Mouse (Mus musculus) testis, postnatal 10 days (tissue): ENCODE measurements around the gene Ip6k1.

Experiments
- DNase-seq: peaks from one replicate; pipeline ENCODE4 v3.0.0; 2021; ENCODE audit warnings: low spot score

Gene Ip6k1

DNA sequence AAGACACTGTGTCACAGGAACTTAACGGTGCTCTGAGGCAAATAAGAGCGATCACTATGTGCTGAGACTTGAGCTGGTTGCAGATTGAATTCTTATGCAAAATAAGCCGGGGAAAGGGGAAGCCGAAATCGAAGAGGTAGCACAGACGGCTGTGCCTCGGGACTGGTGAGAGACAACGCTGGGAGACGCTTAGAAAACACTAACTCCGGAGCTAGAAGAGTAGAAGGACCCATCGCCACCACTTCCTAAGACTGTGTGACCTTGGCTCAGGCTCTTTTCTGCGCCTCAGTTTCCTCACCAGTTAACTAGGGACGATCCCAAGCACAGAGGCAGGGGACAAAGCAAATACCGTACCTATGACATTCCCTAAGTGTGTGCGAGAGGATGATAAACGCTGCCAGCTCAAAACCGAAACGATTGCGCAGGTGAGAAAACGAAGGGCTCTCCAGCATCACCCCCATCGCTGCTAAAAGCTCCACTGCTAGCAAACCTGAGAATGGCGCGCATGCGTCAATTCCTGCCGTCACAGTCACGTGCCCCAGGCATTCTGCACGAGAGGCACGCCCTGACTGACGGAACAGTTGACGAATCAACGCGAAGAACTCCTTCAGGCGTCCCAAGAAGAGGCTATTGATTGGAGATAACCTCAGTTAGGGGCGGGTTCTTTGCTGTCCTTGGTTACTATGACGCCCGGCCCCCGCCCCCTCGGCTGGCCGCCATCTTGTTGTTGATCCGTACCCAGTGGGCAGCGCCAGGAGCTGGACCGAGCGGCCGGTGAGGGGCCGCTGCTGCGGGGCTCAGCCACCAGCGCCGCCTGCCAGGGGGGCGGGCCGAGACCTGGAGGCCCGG, at the start of gene Ip6k1:
TSS of gene Ip6k1 (plus strand) at position 580 of the 849 bp plus-strand sequence.
- peak; percentile 100 for DNase-seq

DNA sequence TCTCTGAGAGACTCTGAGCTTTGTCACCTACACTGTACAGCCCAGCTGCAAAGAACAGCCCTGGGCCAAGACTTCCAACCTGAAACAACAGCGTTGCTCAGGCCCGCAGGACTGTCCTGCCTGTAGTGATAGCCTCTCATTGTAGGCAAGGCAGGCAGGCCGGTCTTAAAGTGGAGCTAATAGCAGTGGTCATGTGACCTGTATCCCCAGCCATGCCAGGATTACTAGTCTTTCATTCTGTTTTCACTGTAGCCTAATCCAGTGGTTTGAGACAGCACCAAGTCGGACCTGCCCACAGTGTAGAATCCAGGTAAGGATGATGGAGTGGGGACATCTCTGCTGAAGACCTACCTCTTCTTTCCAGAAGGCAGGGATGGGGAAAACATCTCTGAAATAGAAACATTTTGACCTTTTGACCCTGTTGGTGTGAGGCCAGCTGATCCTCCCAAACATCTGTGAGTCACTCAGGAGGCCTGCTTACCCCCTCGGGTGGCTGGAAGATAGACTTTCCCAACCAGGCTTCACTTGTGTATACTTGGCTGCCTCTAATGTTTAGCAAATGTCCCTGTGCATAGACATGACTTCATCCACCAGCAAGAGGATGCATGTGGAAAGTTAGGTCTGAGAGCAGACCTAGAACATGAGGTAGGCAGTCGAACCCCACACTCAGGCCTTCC, 46.5 kb upstream of the Ip6k1 start:
- DNase-seq, result no peak

DNA sequence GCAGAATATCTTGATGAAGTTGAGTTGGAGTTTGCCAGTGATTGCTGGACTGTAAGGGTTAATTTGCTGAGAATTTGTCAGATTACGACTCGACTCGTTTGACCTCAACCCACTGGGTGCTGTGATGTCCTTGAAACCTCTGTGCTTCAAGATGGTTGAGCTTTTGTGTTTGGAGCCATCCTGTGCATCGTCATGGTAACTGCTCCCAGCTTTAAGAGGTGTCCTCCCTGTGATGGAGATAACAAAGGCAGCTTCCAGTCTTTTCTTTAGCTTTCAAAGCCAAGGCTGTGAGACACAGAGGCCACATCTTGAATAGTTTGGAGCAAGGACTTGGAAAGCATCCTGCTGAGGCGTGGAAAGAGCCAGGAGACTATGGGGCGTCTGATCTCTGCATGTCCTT, 45.2 kb upstream of the Ip6k1 start:
- DNase-seq, result no peak

DNA sequence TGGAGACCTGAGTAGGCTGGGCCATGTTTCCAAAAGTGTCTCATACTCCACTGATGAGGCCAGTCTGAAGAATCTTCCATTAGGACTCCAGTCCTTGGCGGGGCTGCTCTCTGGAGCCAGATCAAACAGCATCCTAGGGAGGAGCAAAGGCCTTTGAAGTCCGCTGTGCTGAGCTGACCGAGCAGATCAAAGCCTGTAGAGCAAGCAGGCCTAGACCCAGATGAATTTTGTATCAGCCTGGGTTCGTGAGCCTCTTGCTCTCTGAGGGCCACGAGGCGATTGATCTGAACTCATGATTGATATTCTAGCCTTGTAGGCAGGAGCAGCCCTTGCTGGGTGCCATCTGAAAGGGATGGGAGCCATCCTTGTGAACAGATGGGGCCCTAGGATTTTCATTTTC, 42.4 kb upstream of the Ip6k1 start:
- DNase-seq, result no peak

DNA sequence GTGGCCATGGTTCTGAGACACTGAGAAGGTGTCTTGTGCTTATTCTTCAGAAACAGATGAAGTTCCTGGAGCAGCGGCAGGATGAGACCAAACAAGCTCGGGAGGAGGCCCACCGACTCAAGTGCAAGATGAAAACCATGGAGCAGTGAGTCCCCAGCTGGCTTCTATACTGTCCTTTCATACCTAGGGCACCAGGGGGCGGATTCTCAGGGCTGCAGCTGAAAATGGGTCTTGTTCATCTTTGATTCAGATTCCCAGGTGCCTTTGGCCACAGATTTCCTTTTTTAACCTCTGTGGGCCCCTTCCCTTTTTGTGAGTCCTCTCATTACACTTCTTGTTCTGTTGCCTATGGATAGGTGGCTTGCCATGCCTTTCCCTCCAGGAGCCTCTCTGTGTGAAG, 41.4 kb upstream of the Ip6k1 start:
- DNase-seq, result no peak

DNA sequence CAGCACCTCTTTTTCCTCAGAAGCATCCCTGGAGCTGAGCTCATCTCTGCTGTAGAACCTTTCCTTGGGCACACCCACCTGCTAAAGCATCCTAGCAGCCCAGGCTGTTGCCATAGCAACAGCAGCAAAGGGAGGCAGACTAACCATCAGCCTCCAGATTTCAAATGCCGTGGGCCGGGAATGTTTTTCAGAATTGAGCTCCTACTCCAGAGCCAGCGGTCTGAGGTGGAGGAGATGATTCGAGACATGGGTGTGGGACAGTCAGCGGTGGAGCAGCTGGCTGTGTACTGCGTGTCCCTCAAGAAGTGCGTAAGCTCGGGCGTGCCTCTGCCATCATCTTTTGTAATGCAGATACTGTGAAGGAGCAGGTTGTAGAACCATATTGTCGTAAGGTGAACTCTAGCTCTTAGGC, 40.9 kb upstream of the Ip6k1 start:
- no peak for DNase-seq

DNA sequence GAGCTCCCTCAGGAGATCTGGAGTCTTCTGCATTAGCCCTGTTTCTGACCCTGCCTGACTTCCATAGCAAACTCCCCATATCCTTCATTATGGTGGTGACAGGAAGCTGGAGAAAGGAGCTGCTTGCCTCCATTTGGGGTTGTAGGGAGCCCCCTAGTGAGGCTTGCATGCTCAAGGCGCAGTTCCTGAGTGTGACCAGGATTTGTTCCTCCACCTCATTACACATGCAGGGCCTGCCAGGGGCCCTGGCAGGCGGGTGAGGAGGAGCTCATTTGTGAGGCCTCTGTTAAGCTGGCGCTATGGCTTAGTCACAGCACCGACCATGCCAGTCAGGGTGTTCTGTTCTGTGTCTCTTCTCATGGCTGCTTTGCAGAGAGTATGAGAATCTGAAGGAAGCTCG, 40.4 kb upstream of the Ip6k1 start:
- no peak for DNase-seq

DNA sequence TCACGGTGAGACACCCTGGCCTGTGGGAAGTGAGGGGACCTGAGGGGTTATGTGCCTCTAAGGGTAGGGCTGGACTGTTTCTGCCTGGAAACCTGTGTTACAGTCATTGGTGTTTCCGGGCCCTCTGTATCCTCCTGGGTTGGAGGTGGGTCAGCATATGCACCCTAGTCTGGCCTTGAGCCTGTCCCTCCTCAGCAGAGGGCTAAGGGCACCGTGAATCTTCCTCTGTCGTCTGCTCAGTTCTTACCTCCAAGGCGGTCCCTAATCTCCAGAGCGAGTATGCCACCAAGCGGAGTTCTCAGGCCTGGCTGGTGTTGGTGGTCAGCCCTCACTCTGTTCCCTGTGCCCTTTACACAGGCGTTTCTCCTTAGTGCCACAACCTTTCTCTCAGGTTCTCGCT, 39.4 kb upstream of the Ip6k1 start:
- DNase-seq, result no peak

DNA sequence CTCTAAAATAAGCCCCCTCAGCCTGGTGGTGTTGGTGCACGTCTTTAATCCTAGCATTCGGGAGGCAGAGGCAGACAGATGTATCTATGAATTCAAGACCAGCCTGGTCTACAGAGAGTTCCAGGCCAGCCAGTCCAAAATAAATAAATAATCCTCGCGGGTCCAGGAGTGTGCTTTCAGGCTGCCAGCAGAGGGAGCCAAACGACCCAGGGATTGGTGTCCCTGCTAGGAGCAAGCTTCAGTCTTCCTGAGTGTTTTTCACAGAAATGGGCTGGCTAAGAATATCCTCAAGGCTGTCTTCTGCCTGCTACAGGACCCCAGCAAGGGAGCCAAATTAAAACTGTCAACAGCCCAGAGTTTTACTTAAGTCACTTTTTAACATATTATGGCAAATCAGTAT, 38.6 kb upstream of the Ip6k1 start:
- DNase-seq, result peak; percentile 94

DNA sequence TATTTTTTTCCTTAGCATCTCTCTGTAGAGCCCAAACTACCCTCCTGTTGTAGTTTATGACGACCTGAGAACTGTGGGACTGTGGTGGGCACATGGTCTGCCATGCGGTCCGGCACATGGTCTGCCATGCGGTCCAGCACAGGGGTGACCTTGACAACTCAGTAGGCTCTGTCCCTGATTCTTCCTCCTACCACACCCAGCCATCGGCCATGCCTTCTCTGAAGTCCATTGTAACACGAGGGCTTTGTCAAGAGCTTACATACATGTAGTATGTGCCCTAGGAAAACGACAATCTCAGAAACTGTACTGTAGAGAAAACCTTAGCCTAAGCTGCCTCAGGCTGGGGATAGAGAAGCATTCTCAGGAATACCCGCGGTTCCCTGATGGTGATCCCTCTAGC, 37.6 kb upstream of the Ip6k1 start:
- DNase-seq, result no peak

DNA sequence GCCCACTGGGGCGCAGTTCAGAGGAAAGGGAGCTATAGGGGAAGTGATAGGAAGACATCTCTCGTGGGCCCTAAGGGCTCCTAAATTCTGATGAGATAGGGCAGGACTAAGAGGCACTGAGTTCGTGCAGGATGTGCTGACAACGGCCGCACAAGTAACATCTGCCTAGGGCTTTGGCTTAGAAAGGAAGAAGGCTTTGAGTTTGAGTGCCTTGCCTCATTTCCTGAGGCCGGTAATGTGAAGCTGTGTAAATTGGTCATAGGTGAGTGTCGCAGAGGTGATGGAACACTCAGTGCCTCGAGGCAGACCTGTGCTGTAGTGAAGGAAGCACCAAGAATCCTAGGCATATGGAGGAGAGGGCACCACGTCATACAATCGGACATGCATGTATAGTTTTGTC, 35.6 kb upstream of the Ip6k1 start:
- no peak for DNase-seq

DNA sequence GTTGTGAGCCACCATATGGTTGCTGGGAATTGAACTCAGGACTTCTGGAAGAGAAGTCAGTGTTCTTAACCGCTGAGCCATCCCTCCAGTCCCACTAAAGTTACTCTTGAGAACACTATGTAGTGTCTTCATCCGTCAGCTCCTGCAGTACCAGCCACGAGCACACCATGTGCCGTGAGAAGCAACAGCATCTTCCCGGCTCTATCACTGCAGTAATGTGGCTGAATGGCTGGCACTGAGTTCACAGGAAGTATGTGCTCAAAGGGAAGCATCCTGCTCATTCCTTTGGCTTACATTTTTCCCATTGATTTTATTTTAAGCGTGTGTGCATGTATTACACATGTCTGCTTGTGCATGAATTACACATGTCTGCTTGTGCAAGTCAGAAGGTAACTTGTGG, 34.9 kb upstream of the Ip6k1 start:
- no peak for DNase-seq

DNA sequence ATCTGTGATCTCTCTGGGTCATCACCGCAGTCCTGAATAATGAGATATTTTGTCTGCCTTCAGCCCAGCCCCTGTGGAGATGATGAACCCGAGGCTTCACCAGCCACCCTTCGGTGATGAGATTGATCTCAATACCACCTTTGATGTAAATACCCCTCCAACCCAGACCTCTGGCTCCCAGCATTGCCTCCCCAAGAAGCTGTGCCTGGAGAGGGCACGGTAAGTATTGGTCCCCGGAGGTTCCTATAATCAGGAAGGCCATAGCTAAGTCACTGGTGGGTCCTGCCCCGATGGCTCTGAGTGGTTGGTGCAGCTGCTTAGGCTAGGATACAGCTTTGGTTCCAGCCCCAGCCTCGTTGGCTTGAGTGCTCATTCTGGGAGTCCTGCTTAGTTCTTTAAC, 33.8 kb upstream of the Ip6k1 start:
- no peak for DNase-seq

DNA sequence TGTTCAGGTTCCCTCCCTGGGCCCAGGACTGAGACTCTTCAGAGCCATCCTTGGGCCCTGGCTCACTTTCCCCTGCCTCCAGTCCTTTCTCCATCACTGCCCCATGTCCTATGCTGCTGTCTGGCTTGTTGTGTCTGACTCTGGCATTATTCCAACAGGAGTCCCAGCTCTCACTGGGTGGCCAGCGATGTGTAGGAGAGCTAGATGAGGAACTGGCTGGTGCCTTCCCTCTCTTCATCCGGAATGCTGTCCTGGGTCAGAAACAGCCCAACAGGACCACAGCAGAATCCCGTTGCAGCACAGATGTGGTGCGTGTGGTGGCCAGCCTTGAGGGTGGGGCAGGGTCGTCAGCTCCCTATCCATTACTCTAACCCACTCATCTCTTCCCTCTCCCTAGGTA, 32.0 kb upstream of the Ip6k1 start:
- DNase-seq, result no peak

DNA sequence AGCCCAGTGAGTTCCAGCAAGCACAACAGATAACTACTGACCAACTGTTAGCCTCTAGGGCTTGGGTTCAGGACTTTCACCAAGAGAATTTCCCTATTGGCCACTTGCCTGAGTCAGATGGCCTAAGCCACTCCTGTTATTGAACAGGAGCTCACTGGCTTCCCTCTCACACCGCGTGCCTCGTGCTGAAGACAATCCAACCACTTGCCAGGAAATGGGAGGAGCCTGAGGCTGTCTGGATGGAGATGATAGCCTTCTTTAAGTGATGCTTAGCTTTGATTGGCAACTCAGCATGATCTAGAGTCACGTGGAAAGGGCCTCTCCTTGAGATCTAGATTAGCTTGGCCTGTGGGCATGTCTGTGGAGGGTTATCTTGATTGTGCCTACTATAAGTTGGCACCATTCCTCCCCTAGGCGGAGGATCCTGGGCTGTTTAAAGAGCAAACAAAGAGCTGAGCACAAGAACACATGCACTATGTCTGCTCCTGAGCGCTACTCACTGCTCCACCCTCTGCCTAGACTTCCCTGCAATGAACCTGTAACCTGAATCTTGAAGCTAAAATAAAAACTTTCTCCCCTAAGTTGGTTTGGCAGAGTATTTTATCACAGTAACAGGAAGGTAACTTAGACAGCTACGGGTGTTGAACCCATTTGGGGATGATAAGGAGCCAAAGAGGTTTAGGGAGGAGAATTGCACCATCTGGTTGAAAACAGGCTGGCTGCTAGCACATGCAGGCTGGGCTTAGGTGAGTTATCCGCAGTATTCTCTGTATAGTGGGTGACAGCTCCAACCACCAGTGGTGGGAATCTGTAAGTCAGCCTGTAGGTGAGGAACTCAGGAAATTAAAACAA, 30.4 kb upstream of the Ip6k1 start:
- DNase-seq, result no peak

DNA sequence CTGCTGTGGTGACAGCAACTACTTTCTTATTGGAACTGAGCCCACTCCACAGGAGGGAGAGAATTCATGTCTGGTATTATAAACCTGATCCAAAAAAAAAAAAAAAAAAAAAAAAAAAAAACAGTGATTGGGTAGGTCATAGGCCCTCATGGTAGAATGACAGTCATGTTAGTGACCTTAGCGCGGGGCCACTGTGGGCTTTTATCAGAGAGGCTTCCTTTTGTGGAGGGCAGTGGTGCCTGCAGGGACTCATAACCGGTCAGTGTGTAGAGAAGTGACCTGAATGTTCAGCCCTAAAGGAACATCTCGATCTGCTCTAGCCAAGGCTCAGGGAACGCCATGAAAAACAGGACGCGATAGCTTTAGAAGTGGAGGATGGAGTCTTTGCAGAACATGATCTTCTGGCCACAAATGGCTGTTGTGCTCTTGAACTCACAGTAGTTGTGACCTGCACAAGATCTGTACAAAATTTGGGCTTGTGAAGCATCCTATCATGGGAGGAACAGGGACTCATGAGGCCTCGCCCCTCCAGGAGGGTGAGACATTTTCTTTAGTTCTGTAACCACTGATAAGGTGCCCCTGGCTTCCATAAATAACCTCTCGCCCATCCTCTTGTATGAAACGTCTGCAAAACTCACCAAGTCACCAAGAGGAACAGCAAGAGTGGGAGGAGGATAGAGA, 27.7 kb upstream of the Ip6k1 start:
- DNase-seq, result no peak

DNA sequence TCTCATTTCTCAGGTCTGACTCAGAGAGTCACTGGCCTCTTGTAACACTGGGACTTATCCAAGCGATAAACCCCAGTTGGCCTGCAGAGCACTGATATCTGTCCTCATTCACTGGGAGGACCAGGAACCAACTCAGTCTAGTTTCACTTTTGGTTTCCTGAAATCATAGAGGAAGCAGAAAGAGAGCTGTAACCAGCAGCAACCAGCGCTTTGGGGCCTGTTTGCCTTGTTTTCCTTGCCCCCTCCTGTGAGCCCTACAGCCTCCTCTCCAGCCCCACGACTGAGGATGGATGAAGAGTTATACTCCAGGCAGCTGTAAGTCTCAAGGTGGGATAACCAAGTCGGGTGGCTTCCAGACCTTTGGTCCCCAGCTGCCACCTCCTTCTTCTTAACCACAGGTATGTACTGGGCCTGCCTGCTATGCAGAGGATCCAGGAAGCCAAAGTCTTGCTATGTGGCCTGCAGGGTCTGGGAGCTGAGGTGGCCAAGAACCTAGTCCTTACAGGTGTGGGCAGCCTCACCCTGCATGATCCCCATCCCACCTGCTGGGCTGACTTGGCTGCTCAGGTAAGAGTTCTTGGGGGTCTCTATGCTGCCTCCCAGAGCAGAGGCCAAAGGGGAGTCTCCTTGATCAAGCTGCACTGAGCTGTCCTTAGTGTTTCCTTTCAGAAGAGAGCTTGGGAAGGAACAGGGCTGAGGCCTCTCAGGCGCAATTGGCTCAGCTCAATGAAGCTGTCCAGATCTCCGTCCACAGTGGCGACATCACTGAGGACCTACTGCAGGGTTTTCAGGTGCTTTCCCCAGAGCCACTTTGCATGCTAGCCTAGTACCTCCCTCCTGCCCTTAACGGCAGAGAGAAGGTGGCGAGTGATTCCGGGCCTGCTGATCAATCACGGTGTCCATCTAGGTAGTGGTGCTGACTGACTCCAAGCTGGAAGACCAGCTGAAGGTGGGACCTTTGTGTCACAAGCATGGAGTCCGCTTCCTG, 26.6 kb upstream of the Ip6k1 start, which contains the start of gene Uba7:
TSS of gene Uba7 (plus strand) at position 107 of the 988 bp plus-strand sequence.
- no peak for DNase-seq

DNA sequence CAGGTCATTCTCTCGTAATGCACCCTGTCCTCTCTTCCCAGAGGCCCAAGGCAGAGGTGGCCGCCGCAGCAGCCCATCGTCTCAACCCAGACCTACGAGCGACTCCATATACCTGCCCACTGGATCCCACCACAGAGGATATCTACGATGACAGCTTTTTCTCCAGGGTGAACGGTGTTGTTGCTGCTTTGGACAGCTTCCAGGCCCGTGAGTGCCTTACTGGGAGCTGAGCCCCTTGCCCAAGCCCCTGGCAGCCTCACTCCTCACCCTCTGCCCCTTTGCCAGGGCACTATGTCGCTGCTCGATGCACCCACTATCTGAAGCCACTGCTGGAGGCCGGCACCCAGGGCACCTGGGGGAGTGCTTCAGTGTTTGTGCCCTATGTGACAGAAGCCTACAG, 23.5 kb upstream of the Ip6k1 start:
- DNase-seq, result no peak

DNA sequence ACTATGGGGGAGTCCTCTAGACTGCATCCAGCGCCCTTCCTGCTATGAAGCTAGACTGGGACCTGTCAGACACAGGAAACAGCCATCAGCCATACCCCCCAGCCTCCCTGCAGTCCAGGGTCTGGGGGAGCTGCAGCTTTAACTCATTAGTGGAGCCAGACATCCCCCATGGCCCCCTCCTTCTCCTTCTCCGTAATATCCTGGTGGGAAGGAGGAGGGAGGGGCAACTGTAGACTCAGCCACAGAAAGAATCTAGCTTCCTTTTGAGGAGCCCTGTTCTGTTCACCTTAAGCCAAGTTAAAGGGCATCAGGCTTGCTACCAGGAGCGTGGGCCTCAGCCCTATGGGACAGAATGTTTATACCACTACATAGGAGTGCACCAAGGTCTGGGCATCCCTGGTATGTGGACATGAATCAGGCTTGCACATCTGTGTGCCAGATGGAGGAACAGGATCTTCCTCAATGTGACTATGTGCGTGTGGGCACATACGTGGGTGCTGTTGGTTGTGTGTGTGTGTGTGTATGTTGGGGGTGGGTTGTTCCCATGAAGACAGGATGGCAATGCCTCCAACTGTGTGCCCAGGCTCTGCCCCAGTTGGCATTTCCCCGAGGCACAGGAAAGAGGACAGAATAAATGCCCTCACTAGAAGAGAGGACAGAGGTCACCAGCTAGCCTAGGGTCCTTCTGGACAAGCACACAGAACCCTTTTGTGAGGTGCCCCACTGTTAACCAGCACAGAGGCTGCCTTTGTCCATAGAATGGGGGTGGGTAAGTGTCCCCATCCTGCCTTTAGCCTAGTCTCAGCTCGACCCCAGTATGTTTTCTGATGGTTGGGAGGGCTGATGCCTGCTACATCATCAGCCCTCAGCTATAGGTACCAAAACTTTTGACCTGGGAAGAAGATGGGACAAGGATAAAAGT, 20.4 kb upstream of the Ip6k1 start:
- no peak for DNase-seq
